Comparison of ENCODE assay signal across 28 mouse cellular contexts in the genomic region with DNA sequence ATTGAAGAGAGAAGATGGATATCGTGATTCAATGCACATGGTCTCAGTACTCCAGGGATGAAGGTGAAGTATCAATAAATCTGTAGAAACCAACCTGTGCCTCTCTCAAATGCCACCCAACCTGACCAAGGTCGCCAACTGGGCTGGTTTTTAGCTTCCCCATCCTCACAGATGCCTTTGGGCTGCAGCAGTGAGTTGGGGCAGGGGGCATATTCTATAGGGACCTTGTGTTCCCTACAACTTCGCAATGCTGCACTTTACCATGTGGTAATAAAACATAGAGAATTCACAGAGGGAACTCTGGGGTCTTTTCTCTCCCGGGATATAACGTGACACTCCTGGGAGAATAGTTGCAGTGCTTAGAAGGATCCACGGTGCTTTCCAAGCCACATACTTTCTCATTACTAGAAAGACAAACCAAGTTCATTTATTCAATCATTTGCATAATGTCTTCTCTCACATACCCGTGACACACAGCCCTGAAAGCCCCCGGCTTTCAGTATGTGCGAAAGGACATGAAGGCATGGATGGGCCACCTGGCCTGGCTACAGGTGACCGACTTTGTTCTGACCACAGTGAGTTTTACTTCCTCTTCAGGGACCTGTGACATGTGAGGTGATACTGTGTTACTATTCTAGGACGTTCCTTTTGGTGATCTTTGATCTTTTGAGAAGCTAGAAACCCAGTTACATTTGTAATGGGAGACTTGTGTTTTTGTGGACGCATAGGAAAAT. TPM values are rescaled to one million over a fixed set of nuclear protein-coding genes. Genes with fewer than 3 reads are reported as not detected.
"Had no signal": no experiment of that assay in that cellular context is flagged by ENCODE, and none has a peak within 500 bp of the region (broad histone marks: within the 10 kb centered on the region; RNA-seq: fewer than 3 reads in every experiment).

No protein-coding gene starts in this region.

- ATAC-seq: intestine, postnatal 0 days; liver, postnatal 0 days; midbrain, embryonic 13.5 days; midbrain, embryonic 16.5 days had no signal

- H3K9me3 ChIP-seq: kidney, embryonic 15.5 days; lung, embryonic 15.5 days; midbrain, embryonic 13.5 days; neural tube, embryonic 13.5 days had no signal

- H3K4me1 ChIP-seq: kidney, embryonic 15.5 days; lung, embryonic 15.5 days; megakaryocyte, embryonic 14.5 days had no signal

- H3K27ac ChIP-seq: kidney, embryonic 15.5 days; limb, embryonic 12.5 days; limb, embryonic 15.5 days; liver, embryonic 14.5 days; lung, embryonic 15.5 days; midbrain, embryonic 10.5 days; midbrain, embryonic 13.5 days; neural tube, embryonic 13.5 days; stomach, postnatal 0 days had no signal

- H3K9ac ChIP-seq: kidney, embryonic 15.5 days; limb, embryonic 12.5 days; limb, embryonic 15.5 days; liver, embryonic 14.5 days; liver, postnatal 0 days; lung, embryonic 15.5 days; midbrain, embryonic 13.5 days; neural tube, embryonic 13.5 days had no signal

- H3K4me2 ChIP-seq: kidney, embryonic 15.5 days; limb, embryonic 12.5 days; limb, embryonic 15.5 days; liver, embryonic 11.5 days; lung, embryonic 15.5 days; midbrain, embryonic 13.5 days; neural tube, embryonic 13.5 days had no signal

- DNase-seq: kidney, adult 2 months; kidney, postnatal 10 days; kidney, postnatal 36 days; left cerebral cortex, postnatal 4 days; liver, postnatal 0 days; lung, postnatal 10 days; lung, postnatal 36 days; retina, postnatal 1 day; right cerebral cortex, postnatal 25 days; thymus, adult 2 months; thymus, postnatal 14 days; thymus, postnatal 4 days had no signal

- H3K27me3 ChIP-seq: limb, embryonic 15.5 days; lung, embryonic 15.5 days; midbrain, embryonic 13.5 days; neural tube, embryonic 13.5 days had no signal

- H3K4me3 ChIP-seq: kidney, embryonic 15.5 days; limb, embryonic 12.5 days; limb, embryonic 15.5 days; lung, embryonic 15.5 days; megakaryocyte, embryonic 14.5 days; midbrain, embryonic 10.5 days; midbrain, embryonic 13.5 days; myocyte; neural tube, embryonic 13.5 days had no signal

- H3K36me3 ChIP-seq: kidney, embryonic 15.5 days; limb, embryonic 12.5 days; limb, embryonic 15.5 days; lung, embryonic 15.5 days; midbrain, embryonic 10.5 days; midbrain, embryonic 13.5 days; neural tube, embryonic 13.5 days had no signal

RNA-seq across cellular contexts. Expression of gene Ackr3, which starts 22.6 kb away (rescaled TPM):
- total RNA-seq: monocyte, adult 5-6 weeks had no signal

RNA-seq across cellular contexts. Expression of gene Iqca, which starts 27.9 kb away (rescaled TPM):
- total RNA-seq: monocyte, adult 5-6 weeks had no signal
- polyA plus RNA-seq: limb, embryonic 12.5 days; liver, embryonic 11.5 days; neural tube, embryonic 13.5 days; stomach, embryonic 14.5 days; stomach, postnatal 0 days; thymus, adult 2 months had no signal
